Mouse (Mus musculus) kidney, embryonic 16.5 days (tissue): Measurements from ENCODE around the gene Dhdh. TPM values are rescaled to one million over a fixed set of nuclear protein-coding genes. Genes with fewer than 3 reads are reported as not detected.

Experiments
- ATAC-seq: fragments of 200-750 bp; cut with Nextera tagmentation; 2 replicates; pipeline ENCODE4 v1.8.0; 2017; ENCODE audit warnings: moderate TSS enrichment; ENCODE audit not compliant: low FRiP score, low TSS enrichment
- H3K27ac ChIP-seq: fragments of 300-500 bp; sonication (generic); 2 replicates; pipeline ENCODE4 v1.5.1; 2014; ENCODE audit warnings: low read length
- H3K27me3 ChIP-seq: fragments of 300-500 bp; sonication (generic); 2 replicates; pipeline ENCODE4 v1.6.1; 2014; ENCODE audit warnings: low read length, control low read depth, mixed read lengths; ENCODE audit not compliant: insufficient read depth
- H3K36me3 ChIP-seq: fragments of 300-500 bp; sonication (generic); 2 replicates; pipeline ENCODE4 v1.6.1; 2014; ENCODE audit warnings: low read length, control low read depth, mixed read lengths; ENCODE audit not compliant: insufficient read depth
- H3K4me1 ChIP-seq: fragments of 300-500 bp; sonication (generic); 2 replicates; pipeline ENCODE4 v1.6.1; 2014; ENCODE audit warnings: low read length, control low read depth, mixed read lengths; ENCODE audit not compliant: insufficient read depth
- H3K4me2 ChIP-seq: fragments of 300-500 bp; sonication (generic); replicated peaks from 2 replicates; pipeline ENCODE4 v1.6.1; 2014; ENCODE audit warnings: low read depth, low read length
- H3K4me3 ChIP-seq: fragments of 300-500 bp; sonication (generic); 2 replicates; pipeline ENCODE4 v1.5.1; 2014; ENCODE audit warnings: mild to moderate bottlenecking, low read length
- H3K9ac ChIP-seq: fragments of 300-500 bp; sonication (generic); replicated peaks from 2 replicates; pipeline ENCODE4 v1.6.1; 2014; ENCODE audit warnings: low read length
- H3K9me3 ChIP-seq: fragments of 300-500 bp; sonication (generic); 2 replicates; pipeline ENCODE4 v1.6.1; 2016; ENCODE audit warnings: low read length, control low read depth
- WGBS: fragments of 180-500 bp; shearing (Covaris S2); extraction: QIAGEN DNeasy Blood & Tissue Kit; methylation state at CpG from one replicate; pipeline ENCODE4 v1.1.7; 2014; 5-methylcytosine and 5-hydroxymethylcytosine counted together
- polyA plus RNA-seq: library from polyadenylated mRNA; unstranded; fragments of >200 nt; fragmentation: Nextera tagmentation; extraction: Ambion mirVana; gene quantifications from 2 replicates; pipeline ENCODE4 v1.2.1, GENCODE M21; 2015

Dhdh gene
- polyA plus RNA-seq, 1 experiment from 2014 or later, result 2.4 TPM

- Histone ChIP-seq H3K4me3 (no peak overlapping the region), H3K27me3 (no peaks in the 10 kb centered on the region), H3K36me3 (no peaks in the 10 kb centered on the region), H3K9me3 (no peaks in the 10 kb centered on the region), H3K9ac (no peak overlapping the region), H3K4me2 (no peak overlapping the region), H3K27ac (no peak overlapping the region), H3K4me1 (peaks cover 10% of the 10 kb centered on the region)
- no peak for ATAC-seq
- WGBS, result 82% methylated on average over 7 of the region's 7 CpGs
Observed at GRCm38 (mm10) chr7:45514411-45514810, 25.8 kb upstream of the Dhdh start.

- peaks cover 18% of the 10 kb centered on the region for H3K36me3 ChIP-seq
- peak; percentile 89 for ATAC-seq
- peak within 1 kb of the TSS; percentile 99 for H3K27ac ChIP-seq
- no peaks in the 10 kb centered on the region for H3K9me3 ChIP-seq
- H3K4me2 ChIP-seq, result peak within 1 kb of the TSS; percentile 99
- H3K27me3 ChIP-seq, result no peaks in the 10 kb centered on the region
- H3K9ac ChIP-seq, result peak within 1 kb of the TSS; percentile 91
- H3K4me3 ChIP-seq, result peak within 1 kb of the TSS; percentile 88
- under 1% methylated on average over 44 of the region's 44 CpGs for WGBS
- peaks cover 26% of the 10 kb centered on the region for H3K4me1 ChIP-seq
Observed at GRCm38 (mm10) chr7:45509912-45510787, 21.5 kb upstream of the Dhdh start, which contains the start of gene Nucb1. Gene Nucb1 (minus strand): TSS chr7:45510406.

GRCm38 (mm10) chr7:45509181-45509882 is 20.7 kb upstream of the Dhdh start:
- peak overlapping the region; percentile 91 for H3K9ac ChIP-seq
- H3K4me1 ChIP-seq, result peaks cover 25% of the 10 kb centered on the region
- H3K27me3 ChIP-seq, result no peaks in the 10 kb centered on the region
- no peaks in the 10 kb centered on the region for H3K9me3 ChIP-seq
- peak; percentile 32 for ATAC-seq
- H3K36me3 ChIP-seq, result peaks cover 25% of the 10 kb centered on the region
- H3K4me2 ChIP-seq, result peak overlapping the region; percentile 99
- peak overlapping the region; percentile 99 for H3K27ac ChIP-seq
- H3K4me3 ChIP-seq, result peak overlapping the region; percentile 88
- WGBS, result 22% methylated on average over 18 of the region's 19 CpGs

- H3K9me3 ChIP-seq, result no peaks in the 10 kb centered on the region
- peaks cover 29% of the 10 kb centered on the region for H3K36me3 ChIP-seq
- peaks cover 25% of the 10 kb centered on the region for H3K4me1 ChIP-seq
- H3K4me3 ChIP-seq, result peak overlapping the region; percentile 88
- peak overlapping the region; percentile 99 for H3K4me2 ChIP-seq
- H3K9ac ChIP-seq, result peak overlapping the region; percentile 91
- H3K27ac ChIP-seq, result no peak overlapping the region
- no peaks in the 10 kb centered on the region for H3K27me3 ChIP-seq
- ATAC-seq, result no peak
- WGBS, result 51% methylated on average over 6 of the region's 6 CpGs
Observed at GRCm38 (mm10) chr7:45508561-45508960, 20.0 kb upstream of the Dhdh start.

DNA sequence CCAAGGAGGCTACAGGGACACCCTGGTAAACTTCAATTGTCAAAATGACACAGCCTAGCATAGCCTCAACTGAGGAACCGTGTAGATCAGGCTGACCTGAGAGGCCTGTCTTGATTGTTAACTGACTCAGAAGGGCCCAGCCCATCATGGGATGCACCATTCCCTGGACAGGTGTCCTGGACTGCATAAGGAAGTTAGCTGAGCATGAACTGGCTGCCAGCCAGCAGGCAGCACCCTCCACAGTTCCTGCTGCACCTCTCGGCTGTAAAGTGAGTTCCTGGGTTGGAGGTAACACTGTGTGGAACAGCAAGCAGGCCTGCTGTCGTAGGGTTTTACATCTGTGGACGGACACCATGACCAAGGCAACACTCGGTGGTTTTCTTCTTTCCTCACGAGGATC is 19.0 kb upstream of the Dhdh start:
- Histone ChIP-seq H3K27ac (no peak overlapping the region), H3K4me1 (peaks cover 25% of the 10 kb centered on the region), H3K27me3 (no peaks in the 10 kb centered on the region), H3K36me3 (peaks cover 31% of the 10 kb centered on the region), H3K4me2 (no peak overlapping the region), H3K9ac (no peak overlapping the region), H3K4me3 (no peak overlapping the region), H3K9me3 (no peaks in the 10 kb centered on the region)
- WGBS, result 87% methylated on average over 6 of the region's 6 CpGs
- no peak for ATAC-seq

DNA sequence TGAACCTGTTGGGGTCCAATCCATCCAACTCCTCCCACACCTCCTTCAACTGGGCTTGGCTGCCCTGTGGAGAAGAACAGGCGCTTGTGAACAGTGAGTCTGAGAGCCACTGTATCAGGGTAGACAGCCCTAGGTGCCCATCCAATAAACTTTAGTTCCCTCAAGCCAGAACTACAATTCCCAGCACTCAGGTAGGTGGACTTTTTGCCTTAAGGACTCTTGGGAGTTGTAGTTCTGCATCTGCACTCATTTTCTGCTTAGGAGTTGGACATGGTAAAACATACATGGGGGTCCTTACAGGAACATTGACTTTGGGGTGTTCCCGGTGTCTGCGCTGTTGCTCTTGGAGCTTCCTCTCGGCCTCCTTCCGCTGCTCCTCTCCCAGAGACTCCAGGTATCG is 9.8 kb upstream of the Dhdh start:
- WGBS, result 97% methylated on average over 6 of the region's 6 CpGs

DNA sequence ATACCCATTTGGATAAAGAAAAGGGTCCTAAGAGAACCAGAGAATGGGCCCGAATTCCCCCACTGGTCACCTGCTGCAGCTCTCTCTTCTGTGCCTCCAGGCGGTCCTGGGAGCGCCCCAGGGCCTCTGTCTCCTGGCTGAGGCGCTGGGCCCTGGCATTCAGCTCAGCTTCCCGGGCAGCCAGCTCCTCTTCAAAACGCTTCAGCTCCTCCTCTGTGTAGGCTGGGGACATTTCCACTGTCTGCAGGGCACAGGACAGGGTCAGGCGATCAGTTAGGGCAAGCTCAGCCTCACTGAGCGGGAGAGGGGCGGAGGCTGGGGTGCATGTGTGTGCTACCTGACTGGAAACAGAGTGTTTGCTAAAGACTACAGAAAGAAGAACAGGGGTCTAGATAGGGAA is 5.9 kb upstream of the Dhdh start:
- H3K4me3 ChIP-seq, result no peak overlapping the region
- peaks cover 72% of the 10 kb centered on the region for H3K36me3 ChIP-seq
- no peaks in the 10 kb centered on the region for H3K9me3 ChIP-seq
- H3K27me3 ChIP-seq, result no peaks in the 10 kb centered on the region
- no peak overlapping the region for H3K4me2 ChIP-seq
- peaks cover 16% of the 10 kb centered on the region for H3K4me1 ChIP-seq
- no peak for ATAC-seq
- no peak overlapping the region for H3K27ac ChIP-seq
- 91% methylated on average over 9 of the region's 9 CpGs for WGBS
- H3K9ac ChIP-seq, result no peak overlapping the region

More for the DNA sequence above, 9.8 kb upstream of the Dhdh start:
- H3K27ac ChIP-seq, result no peak overlapping the region
- peaks cover 75% of the 10 kb centered on the region for H3K36me3 ChIP-seq
- no peak overlapping the region for H3K9ac ChIP-seq
- no peaks in the 10 kb centered on the region for H3K27me3 ChIP-seq
- no peaks in the 10 kb centered on the region for H3K9me3 ChIP-seq
- H3K4me3 ChIP-seq, result no peak overlapping the region
- no peak for ATAC-seq
- H3K4me1 ChIP-seq, result no peaks in the 10 kb centered on the region
- no peak overlapping the region for H3K4me2 ChIP-seq

DNA sequence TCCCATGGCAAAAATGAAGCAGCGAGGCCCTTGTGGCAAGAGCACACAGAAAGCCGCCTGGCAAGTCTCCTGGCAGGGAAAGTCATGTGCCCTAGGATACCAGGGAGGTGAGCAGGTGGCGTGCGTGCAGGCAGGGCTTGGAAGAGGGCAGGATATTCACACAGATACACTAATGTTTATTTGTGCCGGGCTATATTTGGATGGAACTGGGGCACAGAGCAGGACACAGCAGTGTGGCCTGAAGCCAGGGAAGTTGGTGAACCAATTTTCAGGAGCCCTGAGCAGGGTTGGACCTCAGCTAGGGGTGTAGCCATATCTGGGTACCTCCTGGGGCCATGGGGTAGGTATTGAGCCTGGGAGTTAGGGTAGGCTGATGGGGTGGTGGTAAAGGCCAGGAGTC is 4.3 kb upstream of the Dhdh start:
- H3K9ac ChIP-seq, result no peak overlapping the region
- WGBS, result 92% methylated on average over 5 of the region's 5 CpGs
- peaks cover 26% of the 10 kb centered on the region for H3K4me1 ChIP-seq
- ATAC-seq, result no peak
- no peaks in the 10 kb centered on the region for H3K27me3 ChIP-seq
- no peak overlapping the region for H3K4me2 ChIP-seq
- H3K4me3 ChIP-seq, result no peak overlapping the region
- no peak overlapping the region for H3K27ac ChIP-seq
- H3K36me3 ChIP-seq, result peaks cover 56% of the 10 kb centered on the region
- H3K9me3 ChIP-seq, result no peaks in the 10 kb centered on the region

- H3K36me3 ChIP-seq, result peaks cover 49% of the 10 kb centered on the region
- ATAC-seq, result no peak
- 98% methylated on average over 8 of the region's 8 CpGs for WGBS
Observed at GRCm38 (mm10) chr7:45492225-45492844, 3.7 kb upstream of the Dhdh start.

More at GRCm38 (mm10) chr7:45492225-45492844, 3.7 kb upstream of the Dhdh start:
- H3K9ac ChIP-seq, result no peak overlapping the region
- no peaks in the 10 kb centered on the region for H3K27me3 ChIP-seq
- H3K27ac ChIP-seq, result no peak overlapping the region
- no peak overlapping the region for H3K4me3 ChIP-seq
- no peak overlapping the region for H3K4me2 ChIP-seq
- H3K4me1 ChIP-seq, result peaks cover 26% of the 10 kb centered on the region
- H3K9me3 ChIP-seq, result no peaks in the 10 kb centered on the region
